ENCODE assay signal across 8 mouse cellular contexts in the genomic region with DNA sequence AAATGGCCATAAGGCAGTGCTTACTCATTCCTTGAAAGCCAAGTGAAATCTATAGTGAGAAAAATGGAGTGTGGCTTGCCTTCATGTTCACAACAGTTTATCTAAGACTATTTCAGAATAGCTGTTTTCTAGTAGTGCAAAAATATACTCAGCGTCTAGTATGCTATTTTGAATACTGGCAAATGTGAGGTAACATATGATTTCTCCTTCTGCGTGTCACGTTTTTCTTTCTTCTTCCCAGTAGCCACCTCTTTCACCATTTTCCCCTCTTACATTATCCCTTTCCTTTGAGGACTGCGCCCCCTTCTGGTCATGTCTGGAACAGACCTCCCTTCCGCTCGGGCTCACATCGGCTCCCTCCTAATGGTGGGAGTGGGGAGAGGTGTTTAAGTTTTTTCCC. TPM values are rescaled to one million over a fixed set of nuclear protein-coding genes. Genes with fewer than 3 reads are reported as not detected.
A peak's percentile ranks its signal among the peaks of the same experiment; 100 is the strongest.
DNase-seq lines count a peak whose midpoint lies in the region; ATAC-seq lines count a peak whose summit lies in the region.

No protein-coding gene starts in this region.

- H3K9ac ChIP-seq in midbrain, embryonic 11.5 days (ENCODE audit: low read length): peak overlapping the region; percentile 53

- H3K27me3 ChIP-seq in midbrain, embryonic 11.5 days (ENCODE audit: control insufficient read depth, insufficient read depth, low read length): no peaks in the 10 kb centered on the region

- peaks cover 5% of the 10 kb centered on the region for H3K9me3 ChIP-seq in midbrain, embryonic 11.5 days (ENCODE audit: control insufficient read depth, low read length)

- peak; percentile 66 for ATAC-seq in midbrain, embryonic 11.5 days (ENCODE audit: low FRiP score)

- peak overlapping the region; percentile 44 for H3K4me3 ChIP-seq in midbrain, embryonic 11.5 days (ENCODE audit: low read depth, low read length)

- peak overlapping the region; percentile 41; the same call in 1 of the 2 replicates for H3K4me2 ChIP-seq in midbrain, embryonic 11.5 days

- H3K36me3 ChIP-seq in midbrain, embryonic 11.5 days (ENCODE audit: control insufficient read depth, insufficient read depth, low read length): peaks cover 10% of the 10 kb centered on the region

- H3K4me1 ChIP-seq in midbrain, embryonic 11.5 days (ENCODE audit: control insufficient read depth, insufficient read depth, low read length): peaks cover 8% of the 10 kb centered on the region

- 12% methylated on average over 7 of the region's 7 CpGs for WGBS in midbrain, embryonic 11.5 days

- no peak overlapping the region; the same call in 1 of the 2 replicates for H3K27ac ChIP-seq in midbrain, embryonic 11.5 days (ENCODE audit: low read depth, low read length)

- peak; percentile 82 for DNase-seq in T-cell, adult 2 months (ENCODE audit: low spot score)
- DNase-seq in cerebellum, adult 8-10 months: peak; percentile 96
- peak; percentile 89 to 99 for DNase-seq in frontal cortex, adult 2 months (ENCODE audit: extremely low spot score in 1 of 2, low spot score in 1 of 2)
- DNase-seq in induced T-regulatory cell, adult 2 months (ENCODE audit: low read depth): peak; percentile 91
- DNase-seq in left cerebral cortex, adult 8-10 months (ENCODE audit: low spot score in 2 of 2): peak; percentile 74 to 93
- peak; percentile 99 for DNase-seq in midbrain, embryonic 11.5 days (ENCODE audit: low spot score, missing footprints)
- DNase-seq in right cerebral cortex, postnatal 36 days (ENCODE audit: low spot score in 2 of 2): peak; percentile 79 to 80
- DNase-seq in urinary bladder, postnatal 36 days (ENCODE audit: low spot score in 2 of 2): peak; percentile 74 to 82

RNA-seq across cellular contexts. Expression of gene Mcmbp, which starts 50.2 kb away (rescaled TPM):
- 17.5 and 19.0 TPM in 2 replicates for polyA plus RNA-seq in frontal cortex, adult 2 months (2012; rRNA removed)
- 10 to 100 TPM; 24.4 to 26.8 (median 25.6) TPM for total RNA-seq in left cerebral cortex, adult 8-10 months (2022)
- polyA plus RNA-seq in midbrain, embryonic 11.5 days (2014; fragmentation: Nextera tagmentation; extraction: Ambion mirVana): 79.1 and 83.9 TPM in 2 replicates

RNA-seq across cellular contexts. Expression of gene Sec23ip, which starts 54.7 kb away (rescaled TPM):
- polyA plus RNA-seq in frontal cortex, adult 2 months (2012; rRNA removed): 18.2 and 19.0 TPM in 2 replicates
- 10 to 100 TPM; 34.3 to 41.5 (median 34.8) TPM for total RNA-seq in left cerebral cortex, adult 8-10 months (2022)
- 44.4 and 46.6 TPM in 2 replicates for polyA plus RNA-seq in midbrain, embryonic 11.5 days (2014; fragmentation: Nextera tagmentation; extraction: Ambion mirVana)
